Mouse (Mus musculus): ENCODE data around the gene Elk3.

- no peak for TF ChIP-seq CTCF (IDR thresholded peaks at IDR 0.05; ENCODE audit: low read depth, low read length)
- TF ChIP-seq TAL1 (conservative IDR thresholded peaks at IDR 0.05; ENCODE audit: low read depth, low read length), result no peak
- no peak for TF ChIP-seq GATA1 (IDR thresholded peaks at IDR 0.05; ENCODE audit: borderline replicate concordance, low read length)
These were observed 17.3 kb downstream of the Elk3 start for GRCm38 (mm10) chr10:93293621-93294020.

All from G1E (cell line).